Mouse (Mus musculus): ENCODE data around the gene Inhbc. TPM values are rescaled to one million over a fixed set of nuclear protein-coding genes. Genes with fewer than 3 reads are reported as not detected.

Inhbc gene
- polyA plus RNA-seq, 1 experiment from 2014 or later = not detected

DNA sequence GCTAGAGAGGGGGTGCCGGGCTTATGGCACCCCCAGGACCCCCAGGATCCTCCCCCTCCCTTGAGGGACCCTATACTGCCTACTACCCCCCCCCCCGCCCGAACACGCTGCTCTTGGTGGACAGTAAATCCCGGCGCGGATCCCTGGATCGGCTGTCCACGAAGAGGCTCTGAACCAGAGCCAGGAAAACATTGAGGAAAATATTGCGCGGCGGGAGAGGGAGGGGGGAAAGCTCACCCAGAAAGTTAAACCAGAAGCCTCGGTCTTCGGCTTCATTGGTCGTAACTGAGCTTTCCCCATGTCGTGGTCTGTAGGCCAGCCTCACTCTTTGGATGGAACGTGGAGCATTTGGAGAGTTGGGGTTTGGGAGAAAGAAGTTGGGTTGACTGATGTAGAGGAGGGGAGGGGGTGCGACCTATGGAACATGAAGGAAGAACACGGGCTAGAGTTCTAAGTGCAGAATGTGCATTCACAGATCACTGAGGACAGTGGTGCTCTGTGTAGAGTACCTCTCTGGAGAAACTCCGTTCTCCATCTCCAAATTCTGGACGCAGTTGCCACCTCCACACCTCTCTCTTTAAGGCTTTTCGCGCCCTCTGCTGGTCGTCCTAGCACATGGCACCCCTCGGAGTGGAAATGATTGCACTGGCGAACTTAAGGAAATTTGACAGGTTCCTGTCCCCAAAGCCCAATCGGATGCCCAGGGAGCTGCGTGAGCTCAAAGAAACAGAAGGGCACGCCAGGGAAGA is 28.2 kb downstream of the Inhbc start, which contains the start of gene Gli1:
Gene Gli1 (minus strand): TSS at position 84 of the 749 bp plus-strand sequence.
- Histone ChIP-seq H3K9ac (ENCODE audit: low read length) (peak within 1 kb of the TSS; percentile 27; the same call in 1 of the 2 replicates), H3K4me1 (ENCODE audit: control insufficient read depth in 2 of 2, insufficient read depth in 2 of 2, low read length in 2 of 2) (peaks cover 11 to 15% of the 10 kb centered on the region in 2 experiments; a peak in 3 of 4 replicates), H3K27ac (replicated peaks in 1 of 2; ENCODE audit: control insufficient read depth in 1 of 2, insufficient read depth in 1 of 2, low read depth in 2 of 2, low read length in 2 of 2) (no peak within 1 kb of the TSS), H3K4me2 (ENCODE audit: low read length) (peak within 1 kb of the TSS; percentile 75), H3K36me3 (ENCODE audit: control insufficient read depth, insufficient read depth, low read length) (no peaks in the 10 kb centered on the region), H3K27me3 (ENCODE audit: control insufficient read depth, insufficient read depth, low read length) (peaks cover 26% of the 10 kb centered on the region), H3K9me3 (ENCODE audit: control insufficient read depth, low read length) (peaks cover 3% of the 10 kb centered on the region; the same call in 1 of the 2 replicates), H3K4me3 (ENCODE audit: control insufficient read depth in 1 of 2, insufficient read depth in 1 of 2, low read depth in 1 of 2, low read length in 2 of 2) (peak within 1 kb of the TSS; percentile 38 to 39)
- 0 out of 2 replicates have a peak, but pooled peaks have one; percentile 20 for ATAC-seq (ENCODE audit: insufficient number of reproducible peaks, insufficient read depth, low FRiP score, low read depth)
- WGBS = under 1% methylated on average over 29 of the region's 29 CpGs

- no peak for ATAC-seq (ENCODE audit: insufficient number of reproducible peaks, insufficient read depth, low FRiP score, low read depth)
- peak overlapping the region; percentile 75 for H3K4me2 ChIP-seq (ENCODE audit: low read length)
- no peaks in the 10 kb centered on the region for H3K36me3 ChIP-seq (ENCODE audit: control insufficient read depth, insufficient read depth, low read length)
- H3K4me3 ChIP-seq (ENCODE audit: control insufficient read depth in 1 of 2, insufficient read depth in 1 of 2, low read depth in 1 of 2, low read length in 2 of 2) = peak overlapping the region; percentile 38 to 39; a peak in 3 of 4 replicates
- H3K27me3 ChIP-seq (ENCODE audit: control insufficient read depth, insufficient read depth, low read length) = peaks cover 30% of the 10 kb centered on the region
- peak overlapping the region; percentile 27; the same call in 1 of the 2 replicates for H3K9ac ChIP-seq (ENCODE audit: low read length)
- H3K4me1 ChIP-seq (ENCODE audit: control insufficient read depth in 2 of 2, insufficient read depth in 2 of 2, low read length in 2 of 2) = peaks cover 11 to 15% of the 10 kb centered on the region in 2 experiments; a peak in 3 of 4 replicates
- H3K9me3 ChIP-seq (ENCODE audit: control insufficient read depth, low read length) = peaks cover 3% of the 10 kb centered on the region; the same call in 1 of the 2 replicates
- H3K27ac ChIP-seq (replicated peaks in 1 of 2; ENCODE audit: control insufficient read depth in 1 of 2, insufficient read depth in 1 of 2, low read depth in 2 of 2, low read length in 2 of 2) = no peak overlapping the region
- WGBS = 1% methylated on average over 9 of the region's 11 CpGs
These were observed 28.9 kb downstream of the Inhbc start for GRCm38 (mm10) chr10:127341360-127341690.

GRCm38 (mm10) chr10:127340577-127341359 is 29.5 kb downstream of the Inhbc start:
- under 1% methylated on average over 25 of the region's 27 CpGs for WGBS
- Histone ChIP-seq H3K9me3 (ENCODE audit: control insufficient read depth, low read length) (peaks cover 3% of the 10 kb centered on the region; the same call in 1 of the 2 replicates), H3K36me3 (ENCODE audit: control insufficient read depth, insufficient read depth, low read length) (no peaks in the 10 kb centered on the region), H3K4me3 (ENCODE audit: control insufficient read depth in 1 of 2, insufficient read depth in 1 of 2, low read depth in 1 of 2, low read length in 2 of 2) (peak overlapping the region; percentile 11 to 42; a peak in 3 of 4 replicates), H3K27ac (replicated peaks in 1 of 2; ENCODE audit: control insufficient read depth in 1 of 2, insufficient read depth in 1 of 2, low read depth in 2 of 2, low read length in 2 of 2) (no peak overlapping the region), H3K4me1 (ENCODE audit: control insufficient read depth in 2 of 2, insufficient read depth in 2 of 2, low read length in 2 of 2) (peaks cover 11 to 15% of the 10 kb centered on the region in 2 experiments; a peak in 3 of 4 replicates), H3K27me3 (ENCODE audit: control insufficient read depth, insufficient read depth, low read length) (peaks cover 30% of the 10 kb centered on the region), H3K9ac (ENCODE audit: low read length) (no peak overlapping the region; the same call in 1 of the 2 replicates), H3K4me2 (ENCODE audit: low read length) (peak overlapping the region; percentile 95)
- ATAC-seq (ENCODE audit: insufficient number of reproducible peaks, insufficient read depth, low FRiP score, low read depth) = no peak

DNA sequence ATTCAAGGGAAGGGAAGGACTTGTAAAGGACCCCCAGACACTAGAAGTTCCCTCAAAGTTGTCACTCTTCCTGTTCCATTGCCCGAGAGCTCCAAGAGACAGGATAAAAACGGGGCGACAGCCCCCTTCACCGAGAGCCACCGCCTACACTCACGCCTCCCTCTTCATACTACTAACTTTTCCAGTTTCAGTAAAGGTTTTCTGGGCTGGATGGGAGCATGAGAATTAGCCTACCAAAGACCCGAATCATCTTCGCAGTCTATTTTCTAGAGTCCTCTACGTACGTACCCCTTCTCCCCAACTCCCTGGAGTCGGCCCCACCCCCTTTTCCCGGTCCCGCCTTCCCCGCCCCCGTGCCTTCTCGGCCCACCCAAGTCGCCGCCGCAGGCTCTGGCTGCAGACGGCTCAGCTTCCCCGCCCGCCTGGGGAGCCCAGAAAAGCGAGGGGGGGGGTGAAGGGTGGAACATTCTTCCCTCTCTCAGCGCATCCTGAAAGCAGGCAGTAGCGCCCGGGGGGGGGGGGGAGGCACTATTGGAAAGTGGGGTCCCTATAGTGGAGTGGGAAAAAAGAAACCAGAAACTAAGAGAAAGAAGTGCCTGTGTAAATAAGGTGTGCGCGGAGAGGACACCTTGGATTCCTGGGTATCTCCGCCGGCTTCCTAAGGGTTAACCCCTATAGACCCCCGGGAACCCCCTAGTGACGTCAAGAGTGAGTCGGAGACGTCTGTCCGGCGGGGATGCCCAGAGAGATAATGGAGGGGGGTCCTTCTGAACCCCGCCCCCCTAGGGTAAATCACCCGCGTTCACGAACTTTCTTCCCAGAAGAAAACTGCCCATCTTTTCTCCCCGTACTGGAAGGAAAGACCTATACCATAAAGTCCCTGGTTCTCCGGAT is 30.3 kb downstream of the Inhbc start:
- peaks cover under 1% of the 10 kb centered on the region; the same call in 1 of the 2 replicates for H3K9me3 ChIP-seq (ENCODE audit: control insufficient read depth, low read length)
- H3K4me2 ChIP-seq (ENCODE audit: low read length) = peak overlapping the region; percentile 95
- no peaks in the 10 kb centered on the region for H3K36me3 ChIP-seq (ENCODE audit: control insufficient read depth, insufficient read depth, low read length)
- H3K4me1 ChIP-seq (ENCODE audit: control insufficient read depth in 2 of 2, insufficient read depth in 2 of 2, low read length in 2 of 2) = peaks cover 11 to 15% of the 10 kb centered on the region in 2 experiments; a peak in 3 of 4 replicates
- H3K27ac ChIP-seq (replicated peaks in 1 of 2; ENCODE audit: control insufficient read depth in 1 of 2, insufficient read depth in 1 of 2, low read depth in 2 of 2, low read length in 2 of 2) = no peak overlapping the region
- H3K4me3 ChIP-seq (ENCODE audit: control insufficient read depth in 1 of 2, insufficient read depth in 1 of 2, low read depth in 1 of 2, low read length in 2 of 2) = peak overlapping the region; percentile 42 to 46
- no peak for ATAC-seq (ENCODE audit: insufficient number of reproducible peaks, insufficient read depth, low FRiP score, low read depth)
- H3K27me3 ChIP-seq (ENCODE audit: control insufficient read depth, insufficient read depth, low read length) = peaks cover 30% of the 10 kb centered on the region
- peak overlapping the region; percentile 51 for H3K9ac ChIP-seq (ENCODE audit: low read length)
- WGBS = under 1% methylated on average over 41 of the region's 42 CpGs

- under 1% methylated on average over 29 of the region's 31 CpGs for WGBS
- Histone ChIP-seq H3K4me3 (ENCODE audit: control insufficient read depth in 1 of 2, insufficient read depth in 1 of 2, low read depth in 1 of 2, low read length in 2 of 2) (peak overlapping the region; percentile 42 to 46), H3K4me2 (ENCODE audit: low read length) (peak overlapping the region; percentile 95), H3K36me3 (ENCODE audit: control insufficient read depth, insufficient read depth, low read length) (no peaks in the 10 kb centered on the region), H3K9ac (ENCODE audit: low read length) (peak overlapping the region; percentile 51), H3K4me1 (ENCODE audit: control insufficient read depth in 2 of 2, insufficient read depth in 2 of 2, low read length in 2 of 2) (peaks cover 11 to 15% of the 10 kb centered on the region in 2 experiments; a peak in 3 of 4 replicates), H3K27me3 (ENCODE audit: control insufficient read depth, insufficient read depth, low read length) (peaks cover 30% of the 10 kb centered on the region), H3K9me3 (ENCODE audit: control insufficient read depth, low read length) (no peaks in the 10 kb centered on the region), H3K27ac (replicated peaks in 1 of 2; ENCODE audit: control insufficient read depth in 1 of 2, insufficient read depth in 1 of 2, low read depth in 2 of 2, low read length in 2 of 2) (no peak overlapping the region)
- ATAC-seq (ENCODE audit: insufficient number of reproducible peaks, insufficient read depth, low FRiP score, low read depth) = peak; percentile 44; the same call in 1 of the 2 replicates
These were observed 31.1 kb downstream of the Inhbc start for GRCm38 (mm10) chr10:127338930-127339682.

DNA sequence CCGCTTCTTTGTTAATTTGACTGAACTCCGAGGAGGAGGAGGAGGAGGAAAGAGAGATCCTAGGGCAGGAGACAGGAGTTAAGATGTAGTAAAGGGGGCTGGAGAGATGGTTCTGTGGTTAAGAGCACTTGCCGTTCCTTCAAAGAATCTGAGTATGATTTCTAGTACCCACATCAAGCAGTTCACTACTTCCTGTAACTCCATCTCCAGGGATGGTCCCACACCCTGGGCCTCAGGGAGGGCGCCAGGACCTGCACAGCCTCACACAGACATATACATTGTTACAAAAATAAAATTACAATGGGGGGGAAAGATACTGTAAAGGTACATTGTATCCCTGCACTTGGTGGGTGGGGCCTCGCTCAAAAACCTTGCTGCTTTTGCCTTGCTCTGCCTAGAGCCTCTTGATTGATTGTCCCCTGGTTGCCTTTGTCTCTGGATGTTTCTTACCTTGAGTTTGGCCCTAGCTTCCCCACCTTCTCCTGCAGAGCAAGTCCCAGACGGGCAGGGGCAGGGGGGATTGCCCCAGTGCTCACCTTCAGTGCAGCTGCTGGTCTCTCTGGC is 32.6 kb downstream of the Inhbc start:
- peaks cover 30% of the 10 kb centered on the region for H3K27me3 ChIP-seq (ENCODE audit: control insufficient read depth, insufficient read depth, low read length)

More for the DNA sequence above, 32.6 kb downstream of the Inhbc start:
- no peaks in the 10 kb centered on the region for H3K36me3 ChIP-seq (ENCODE audit: control insufficient read depth, insufficient read depth, low read length)
- H3K4me3 ChIP-seq (ENCODE audit: control insufficient read depth in 1 of 2, insufficient read depth in 1 of 2, low read depth in 1 of 2, low read length in 2 of 2) = no peak overlapping the region
- no peaks in the 10 kb centered on the region for H3K9me3 ChIP-seq (ENCODE audit: control insufficient read depth, low read length)
- H3K4me2 ChIP-seq (ENCODE audit: low read length) = no peak overlapping the region
- no peak overlapping the region for H3K27ac ChIP-seq (replicated peaks in 1 of 2; ENCODE audit: control insufficient read depth in 1 of 2, insufficient read depth in 1 of 2, low read depth in 2 of 2, low read length in 2 of 2)
- 77% methylated on average over 6 of the region's 6 CpGs for WGBS
- no peak for ATAC-seq (ENCODE audit: insufficient number of reproducible peaks, insufficient read depth, low FRiP score, low read depth)
- no peak overlapping the region for H3K9ac ChIP-seq (ENCODE audit: low read length)
- peaks cover 11 to 15% of the 10 kb centered on the region in 2 experiments; a peak in 3 of 4 replicates for H3K4me1 ChIP-seq (ENCODE audit: control insufficient read depth in 2 of 2, insufficient read depth in 2 of 2, low read length in 2 of 2)

Measured in heart, embryonic 14.5 days (tissue).